ENCODE assay signal across 21 mouse cellular contexts in genomic region chr11:53502039-53502765, GRCm38 (mm10). TPM values are rescaled to one million over a fixed set of nuclear protein-coding genes. Genes with fewer than 3 reads are reported as not detected.
A peak's percentile ranks its signal among the peaks of the same experiment; 100 is the strongest.
DNase-seq lines count a peak whose midpoint lies in the region; ATAC-seq and TF ChIP-seq lines count a peak whose summit lies in the region.
"Had no signal": no experiment of that assay in that cellular context is flagged by ENCODE, and none has a peak within 500 bp of the region (broad histone marks: within the 10 kb centered on the region; RNA-seq: fewer than 3 reads in every experiment).

No protein-coding gene starts in this region.

- H3K36me3 ChIP-seq in intestine, postnatal 0 days (ENCODE audit: control insufficient read depth, insufficient read depth) = no peaks in the 10 kb centered on the region
- H3K36me3 ChIP-seq in intestine, embryonic 16.5 days (ENCODE audit: control insufficient read depth, insufficient read depth, low read length) = no peaks in the 10 kb centered on the region
- H3K36me3 ChIP-seq in lung, embryonic 14.5 days (ENCODE audit: insufficient read depth) = no peaks in the 10 kb centered on the region
- H3K36me3 ChIP-seq in C2C12 (ENCODE audit: control insufficient read depth, insufficient read depth) = no peaks in the 10 kb centered on the region
- H3K36me3 ChIP-seq: heart, embryonic 13.5 days; intestine, embryonic 15.5 days; limb, embryonic 12.5 days; midbrain, embryonic 12.5 days had no signal

- no peaks in the 10 kb centered on the region for H3K9me3 ChIP-seq in intestine, postnatal 0 days (ENCODE audit: control insufficient read depth)
- no peaks in the 10 kb centered on the region for H3K9me3 ChIP-seq in intestine, embryonic 16.5 days (ENCODE audit: control insufficient read depth, low read length)
- no peaks in the 10 kb centered on the region for H3K9me3 ChIP-seq in lung, embryonic 14.5 days (ENCODE audit: low read depth, low read length)
- H3K9me3 ChIP-seq: heart, embryonic 13.5 days; intestine, embryonic 15.5 days; limb, embryonic 12.5 days; midbrain, embryonic 12.5 days had no signal

- peak; percentile 38 for TF ChIP-seq CTCF in intestine, postnatal 0 days (IDR thresholded peaks at IDR 0.05; ENCODE audit: low read depth)
- TF ChIP-seq CTCF in lung, embryonic 14.5 days (IDR thresholded peaks at IDR 0.05; ENCODE audit: low read depth) = peak; percentile 31; the same call in 1 of the 2 replicates
- TF ChIP-seq CTCF in C2C12 (IDR thresholded peaks at IDR 0.05; ENCODE audit: control insufficient read depth, insufficient read depth, insufficient read length) = peak; percentile 10

- no peaks in the 10 kb centered on the region for H3K27me3 ChIP-seq in intestine, postnatal 0 days (replicated peaks; ENCODE audit: control insufficient read depth, insufficient read depth, low read length)
- H3K27me3 ChIP-seq in intestine, embryonic 16.5 days (replicated peaks; ENCODE audit: control insufficient read depth, insufficient read depth, low read length) = no peaks in the 10 kb centered on the region
- no peaks in the 10 kb centered on the region for H3K27me3 ChIP-seq in lung, embryonic 14.5 days (ENCODE audit: insufficient read depth, low read length)
- H3K27me3 ChIP-seq in C2C12 (ENCODE audit: control insufficient read depth, insufficient read depth, insufficient read length) = no peaks in the 10 kb centered on the region

- H3K4me3 ChIP-seq in intestine, postnatal 0 days (ENCODE audit: low read depth, low read length) = no peak overlapping the region
- H3K4me3 ChIP-seq in intestine, embryonic 16.5 days (ENCODE audit: low read length) = no peak overlapping the region
- no peak overlapping the region for H3K4me3 ChIP-seq in lung, embryonic 14.5 days (ENCODE audit: low read depth, low read length)
- no peak overlapping the region for H3K4me3 ChIP-seq in C2C12 (ENCODE audit: insufficient read depth, poor library complexity, severe bottlenecking)
- H3K4me3 ChIP-seq: heart, embryonic 13.5 days; intestine, embryonic 15.5 days; limb, embryonic 12.5 days; midbrain, embryonic 12.5 days had no signal

- H3K4me1 ChIP-seq in intestine, postnatal 0 days (replicated peaks; ENCODE audit: control insufficient read depth, insufficient read depth, low read length) = no peaks in the 10 kb centered on the region
- H3K4me1 ChIP-seq in intestine, embryonic 16.5 days (ENCODE audit: control insufficient read depth, insufficient read depth, low read length) = peaks cover 5% of the 10 kb centered on the region; the same call in 1 of the 2 replicates
- peaks cover 4% of the 10 kb centered on the region; the same call in 1 of the 2 replicates for H3K4me1 ChIP-seq in lung, embryonic 14.5 days (ENCODE audit: insufficient read depth)
- H3K4me1 ChIP-seq: intestine, embryonic 15.5 days had no signal

- H3K79me2 ChIP-seq in C2C12 (ENCODE audit: control insufficient read depth, insufficient read depth) = no peaks in the 10 kb centered on the region

- WGBS in intestine, postnatal 0 days = 84% methylated on average over 8 of the region's 8 CpGs
- WGBS in intestine, embryonic 16.5 days = 79% methylated on average over 8 of the region's 8 CpGs
- 74% methylated on average over 8 of the region's 8 CpGs for WGBS in lung, embryonic 14.5 days

- no peak overlapping the region for H3K4me2 ChIP-seq in intestine, postnatal 0 days (replicated peaks; ENCODE audit: low read depth)
- no peak overlapping the region for H3K4me2 ChIP-seq in intestine, embryonic 16.5 days (ENCODE audit: low read depth, low read length)
- H3K4me2 ChIP-seq in lung, embryonic 14.5 days = no peak overlapping the region
- H3K4me2 ChIP-seq: heart, embryonic 13.5 days; intestine, embryonic 15.5 days; limb, embryonic 12.5 days; midbrain, embryonic 12.5 days had no signal

- H3K79me3 ChIP-seq in C2C12 (ENCODE audit: low read depth) = no peaks in the 10 kb centered on the region

- H3K27ac ChIP-seq in intestine, postnatal 0 days (ENCODE audit: low read depth, low read length) = no peak overlapping the region
- H3K27ac ChIP-seq in intestine, embryonic 16.5 days (ENCODE audit: low read length) = no peak overlapping the region
- H3K27ac ChIP-seq in lung, embryonic 14.5 days (ENCODE audit: low read depth) = no peak overlapping the region
- H3K27ac ChIP-seq: heart, embryonic 13.5 days; intestine, embryonic 15.5 days; limb, embryonic 12.5 days; midbrain, embryonic 12.5 days had no signal

- no peak overlapping the region for H3K9ac ChIP-seq in intestine, postnatal 0 days (ENCODE audit: low read depth, low read length)
- no peak overlapping the region for H3K9ac ChIP-seq in intestine, embryonic 16.5 days (ENCODE audit: low read depth, low read length)
- no peak overlapping the region for H3K9ac ChIP-seq in lung, embryonic 14.5 days
- H3K9ac ChIP-seq: heart, embryonic 13.5 days; intestine, embryonic 15.5 days; limb, embryonic 12.5 days; midbrain, embryonic 12.5 days had no signal

- no peak overlapping the region for H3ac ChIP-seq in C2C12 (ENCODE audit: control insufficient read depth, insufficient read length, low read depth)

- ATAC-seq in intestine, postnatal 0 days = no peak
- ATAC-seq in intestine, embryonic 16.5 days = no peak
- ATAC-seq in lung, embryonic 14.5 days (ENCODE audit: insufficient read depth) = no peak
- 0 out of 2 replicates have a peak, but pooled peaks have one; percentile 42 for ATAC-seq in common myeloid progenitor, adult 5-6 weeks (replicated peaks; ENCODE audit: low read depth, poor library complexity, severe bottlenecking)
- ATAC-seq: intestine, embryonic 15.5 days; Patski had no signal

- no peak for DNase-seq in lung, embryonic 14.5 days
- no peak for DNase-seq in lung, postnatal 10 days
- no peak for DNase-seq in thymus, postnatal 0 days (ENCODE audit: low spot score)
- DNase-seq: adrenal gland, postnatal 36 days; cerebellum, postnatal 14 days; kidney, postnatal 14 days; lung, adult 18-20 months; thymus, adult 2 months had no signal

TF ChIP-seq in C2C12, 6 proteins besides CTCF, POLR2A, EP300 and RAD21:
- TF ChIP-seq MYOG (IDR thresholded peaks at IDR 0.05; ENCODE audit: control insufficient read depth, extremely low read depth, insufficient read length) (no peak), MAX (IDR thresholded peaks at IDR 0.05) (no peak), CEBPB (IDR thresholded peaks at IDR 0.05; ENCODE audit: low read depth) (no peak), FOSL1 (IDR thresholded peaks at IDR 0.05; ENCODE audit: insufficient read depth, low read length, poor library complexity, severe bottlenecking) (no peak)

RNA-seq across cellular contexts. Expression of gene Sept8, which starts 16.9 kb away (rescaled TPM):
- polyA plus RNA-seq in intestine, postnatal 0 days (2015; fragmentation: Nextera tagmentation; extraction: Ambion mirVana) = 10.0 and 10.5 TPM in 2 replicates
- polyA plus RNA-seq in intestine, embryonic 16.5 days (2015; fragmentation: Nextera tagmentation; extraction: Ambion mirVana) = 18.2 and 18.4 TPM in 2 replicates
- 25.3 and 25.6 TPM in 2 replicates for polyA plus RNA-seq in lung, embryonic 14.5 days (2014; fragmentation: Nextera tagmentation; extraction: Ambion mirVana)
- 32.7 TPM for polyA plus RNA-seq in C2C12 (2012; fragmentation: generic; extraction: Trizol)
- total RNA-seq in common myeloid progenitor, adult 5-6 weeks (2017) = 64.2 and 75.0 TPM in 2 replicates
- polyA plus RNA-seq in thymus, postnatal 0 days (2015; fragmentation: Nextera tagmentation; extraction: Ambion mirVana) = 11.1 and 12.1 TPM in 2 replicates

RNA-seq across cellular contexts. Expression of gene Sowaha, which starts 22.1 kb away (rescaled TPM):
- polyA plus RNA-seq in intestine, postnatal 0 days (2015; fragmentation: Nextera tagmentation; extraction: Ambion mirVana) = 1.1 and 1.5 TPM in 2 replicates
- polyA plus RNA-seq in intestine, embryonic 16.5 days (2015; fragmentation: Nextera tagmentation; extraction: Ambion mirVana) = 0.31 and 0.32 TPM in 2 replicates
- 0.17 and 0.18 TPM in 2 replicates for polyA plus RNA-seq in lung, embryonic 14.5 days (2014; fragmentation: Nextera tagmentation; extraction: Ambion mirVana)
- not detected for polyA plus RNA-seq in C2C12 (2012; fragmentation: generic; extraction: Trizol)
- total RNA-seq in common myeloid progenitor, adult 5-6 weeks (2017) = 1.0 and 1.5 TPM in 2 replicates
- 0.05 and 0.15 TPM in 2 replicates for polyA plus RNA-seq in thymus, postnatal 0 days (2015; fragmentation: Nextera tagmentation; extraction: Ambion mirVana)
- polyA plus RNA-seq: Patski had no signal

RNA-seq across cellular contexts. Expression of gene Gm9945, which starts 22.2 kb away (rescaled TPM):
- polyA plus RNA-seq in intestine, postnatal 0 days (2015; fragmentation: Nextera tagmentation; extraction: Ambion mirVana) = not detected in 2 replicates
- not detected in 2 replicates for polyA plus RNA-seq in intestine, embryonic 16.5 days (2015; fragmentation: Nextera tagmentation; extraction: Ambion mirVana)
- not detected in 2 replicates for polyA plus RNA-seq in lung, embryonic 14.5 days (2014; fragmentation: Nextera tagmentation; extraction: Ambion mirVana)
- not detected for polyA plus RNA-seq in C2C12 (2012; fragmentation: generic; extraction: Trizol)
- total RNA-seq in common myeloid progenitor, adult 5-6 weeks (2017) = not detected in 2 replicates
- not detected in 2 replicates for polyA plus RNA-seq in thymus, postnatal 0 days (2015; fragmentation: Nextera tagmentation; extraction: Ambion mirVana)
- total RNA-seq: adrenal gland, postnatal 36 days; gastrocnemius, postnatal 4 days had no signal
- polyA plus RNA-seq: embryonic facial prominence, embryonic 11.5 days; heart, embryonic 13.5 days; hindbrain, embryonic 11.5 days; intestine, embryonic 15.5 days; limb, embryonic 12.5 days; midbrain, embryonic 12.5 days; Patski; thymus, adult 2 months had no signal

RNA-seq across cellular contexts. Expression of gene Gm9837, which starts 31.9 kb away (rescaled TPM):
- not detected in 2 replicates for polyA plus RNA-seq in intestine, postnatal 0 days (2015; fragmentation: Nextera tagmentation; extraction: Ambion mirVana)
- not detected in 2 replicates for polyA plus RNA-seq in intestine, embryonic 16.5 days (2015; fragmentation: Nextera tagmentation; extraction: Ambion mirVana)
- polyA plus RNA-seq in lung, embryonic 14.5 days (2014; fragmentation: Nextera tagmentation; extraction: Ambion mirVana) = not detected in 2 replicates
- polyA plus RNA-seq in C2C12 (2012; fragmentation: generic; extraction: Trizol) = not detected
- total RNA-seq in common myeloid progenitor, adult 5-6 weeks (2017) = not detected in 2 replicates
- not detected in 2 replicates for polyA plus RNA-seq in thymus, postnatal 0 days (2015; fragmentation: Nextera tagmentation; extraction: Ambion mirVana)
- total RNA-seq: adrenal gland, postnatal 36 days; gastrocnemius, postnatal 4 days had no signal
- polyA plus RNA-seq: embryonic facial prominence, embryonic 11.5 days; frontal cortex, adult 2 months; heart, embryonic 13.5 days; hindbrain, embryonic 11.5 days; intestine, embryonic 15.5 days; limb, embryonic 12.5 days; midbrain, embryonic 12.5 days; Patski; thymus, adult 2 months had no signal

RNA-seq across cellular contexts. Expression of gene Shroom1, which starts 45.2 kb away (rescaled TPM):
- polyA plus RNA-seq in intestine, postnatal 0 days (2015; fragmentation: Nextera tagmentation; extraction: Ambion mirVana) = 3.0 and 3.7 TPM in 2 replicates
- 1.3 and 1.4 TPM in 2 replicates for polyA plus RNA-seq in intestine, embryonic 16.5 days (2015; fragmentation: Nextera tagmentation; extraction: Ambion mirVana)
- 1.9 and 2.4 TPM in 2 replicates for polyA plus RNA-seq in lung, embryonic 14.5 days (2014; fragmentation: Nextera tagmentation; extraction: Ambion mirVana)
- polyA plus RNA-seq in C2C12 (2012; fragmentation: generic; extraction: Trizol) = 0.82 TPM
- not detected in 2 replicates for total RNA-seq in common myeloid progenitor, adult 5-6 weeks (2017)
- polyA plus RNA-seq in thymus, postnatal 0 days (2015; fragmentation: Nextera tagmentation; extraction: Ambion mirVana) = 0.27 and 0.42 TPM in 2 replicates
- polyA plus RNA-seq: Patski had no signal
